Mouse (Mus musculus) liver, embryonic 14.5 days (tissue): ENCODE measurements at regions not wholly inside any gene's neighbourhood (a gene's known extent, or its start where the extent isn't known, plus 50 kb on each side); places are given as distances from the start of the nearest gene placed in this dataset.

Experiments
- ATAC-seq: fragments of 200-750 bp; cut with Nextera tagmentation; 2 replicates; pipeline ENCODE4 v1.8.0; 2017; ENCODE audit warnings: moderate number of reproducible peaks, mild to moderate bottlenecking, moderate library complexity; ENCODE audit not compliant: insufficient read depth
- DNase-seq, 3 experiments: peaks; one replicate each; pipeline ENCODE4 v3.0.0-alpha.2; 2012 to 2013; ENCODE audit warnings: low read depth in 3 of 3, low spot score in 3 of 3
- H3K27ac ChIP-seq: fragments of 300-500 bp; sonication (generic); 2 replicates; pipeline ENCODE4 v1.5.1; 2014; ENCODE audit warnings: moderate library complexity, mild to moderate bottlenecking, control low read depth, inconsistent platforms
- H3K27me3 ChIP-seq: fragments of 300-500 bp; sonication (generic); 2 replicates; pipeline ENCODE4 v1.6.1; 2014; ENCODE audit warnings: mild to moderate bottlenecking, low read length, moderate library complexity; ENCODE audit not compliant: control insufficient read depth, insufficient read depth
- H3K36me3 ChIP-seq: fragments of 300-500 bp; sonication (generic); replicated peaks from 2 replicates; pipeline ENCODE4 v1.6.1; 2014; ENCODE audit warnings: low read depth; ENCODE audit not compliant: control insufficient read depth, insufficient read depth
- H3K4me1 ChIP-seq, 2 experiments: fragments of 200-500 bp in 1 of 2; fragments of 300-500 bp in 1 of 2; sonication (generic) in 1 of 2; replicated peaks; 2 replicates each; pipeline ENCODE4 v1.6.1; 2012 to 2014; ENCODE audit warnings: antibody characterized with exemption in 1 of 2, inconsistent platforms in 1 of 2, low read length in 1 of 2; ENCODE audit not compliant: control insufficient read depth in 2 of 2, insufficient read depth in 2 of 2
- H3K4me2 ChIP-seq: fragments of 300-500 bp; sonication (generic); 2 replicates; pipeline ENCODE4 v1.6.1; 2014; ENCODE audit warnings: low read depth, mild to moderate bottlenecking, control low read depth, moderate library complexity
- H3K4me3 ChIP-seq, 2 experiments: fragments of 200-500 bp in 1 of 2; fragments of 300-500 bp in 1 of 2; sonication (generic) in 1 of 2; 2 replicates each; pipeline ENCODE4 v1.5.1; 2012 to 2014; ENCODE audit warnings: low read depth in 2 of 2, low read length in 2 of 2, mild to moderate bottlenecking in 2 of 2, control low read depth in 1 of 2, inconsistent platforms in 1 of 2, moderate library complexity in 1 of 2; ENCODE audit not compliant: insufficient read depth in 1 of 2
- H3K9ac ChIP-seq: fragments of 300-500 bp; sonication (generic); replicated peaks from 2 replicates; pipeline ENCODE4 v1.6.1; 2014; ENCODE audit warnings: mild to moderate bottlenecking, control low read depth, moderate library complexity
- H3K9me3 ChIP-seq: fragments of 300-500 bp; sonication (generic); 2 replicates; pipeline ENCODE4 v1.6.1; 2016; ENCODE audit warnings: low read length, mixed read lengths; ENCODE audit not compliant: control insufficient read depth
- CTCF ChIP-seq: IDR thresholded peaks from 2 replicates; pipeline ENCODE4 v1.5.1; 2016; ENCODE audit warnings: antibody characterized with exemption, low read depth, control low read depth
- EP300 ChIP-seq: IDR thresholded peaks from 2 replicates; pipeline ENCODE4 v1.6.1; 2016; ENCODE audit warnings: antibody characterized with exemption, low read depth
- WGBS: fragments of 180-500 bp; shearing (Covaris S2); extraction: QIAGEN DNeasy Blood & Tissue Kit; methylation state at CpG from one replicate; pipeline ENCODE4 v1.1.7; 2014; ENCODE audit not compliant: insufficient replicate concordance; 5-methylcytosine and 5-hydroxymethylcytosine counted together

GRCm38 (mm10) chr9:86170756-86171155 lies 294.0 kb downstream of the Ube2cbp start:
- no peaks in the 10 kb centered on the region for H3K27me3 ChIP-seq
- H3K4me2 ChIP-seq = no peak overlapping the region
- H3K4me1 ChIP-seq = no peaks in the 10 kb centered on the region
- TF ChIP-seq EP300 = no peak
- TF ChIP-seq CTCF = no peak
- DNase-seq (no peak), ATAC-seq (no peak)
- no peak overlapping the region for H3K27ac ChIP-seq
- 45% methylated on average over 2 of the region's 2 CpGs for WGBS
- H3K9me3 ChIP-seq = no peaks in the 10 kb centered on the region
- H3K4me3 ChIP-seq = no peak overlapping the region
- H3K9ac ChIP-seq = no peak overlapping the region
- no peaks in the 10 kb centered on the region for H3K36me3 ChIP-seq

GRCm38 (mm10) chr9:86186751-86187747 lies 277.7 kb downstream of the Ube2cbp start:
- no peak overlapping the region for H3K9ac ChIP-seq
- H3K27ac ChIP-seq = no peak overlapping the region
- no peak for ATAC-seq
- DNase-seq = no peak
- H3K36me3 ChIP-seq = no peaks in the 10 kb centered on the region
- TF ChIP-seq CTCF = no peak
- no peak for TF ChIP-seq EP300
- H3K4me3 ChIP-seq = no peak overlapping the region
- 55% methylated on average over 11 of the region's 11 CpGs for WGBS
- no peaks in the 10 kb centered on the region for H3K27me3 ChIP-seq
- no peaks in the 10 kb centered on the region for H3K9me3 ChIP-seq
- H3K4me1 ChIP-seq = no peaks in the 10 kb centered on the region
- H3K4me2 ChIP-seq = no peak overlapping the region

GRCm38 (mm10) chr9:86188873-86189272 lies 275.9 kb downstream of the Ube2cbp start:
- no peak for DNase-seq
- no peak for ATAC-seq
- H3K9me3 ChIP-seq = no peaks in the 10 kb centered on the region
- TF ChIP-seq EP300 (no peak), CTCF (no peak)
- no peaks in the 10 kb centered on the region for H3K27me3 ChIP-seq
- no peak overlapping the region for H3K9ac ChIP-seq
- no peaks in the 10 kb centered on the region for H3K4me1 ChIP-seq
- no peak overlapping the region for H3K27ac ChIP-seq
- no peak overlapping the region for H3K4me2 ChIP-seq
- WGBS = 36% methylated on average over 2 of the region's 2 CpGs
- H3K4me3 ChIP-seq = no peak overlapping the region
- no peaks in the 10 kb centered on the region for H3K36me3 ChIP-seq

GRCm38 (mm10) chr9:86205041-86205440 lies 259.7 kb downstream of the Ube2cbp start:
- Histone ChIP-seq H3K36me3 (no peaks in the 10 kb centered on the region), H3K9me3 (no peaks in the 10 kb centered on the region), H3K27ac (no peak overlapping the region), H3K27me3 (no peaks in the 10 kb centered on the region), H3K4me3 (no peak overlapping the region), H3K4me2 (no peak overlapping the region), H3K9ac (no peak overlapping the region), H3K4me1 (no peaks in the 10 kb centered on the region)
- ATAC-seq (no peak), DNase-seq (no peak)
- WGBS = 56% methylated on average over 3 of the region's 3 CpGs
- TF ChIP-seq EP300 (no peak), CTCF (no peak)

GRCm38 (mm10) chr9:86208334-86208925 lies 256.3 kb downstream of the Ube2cbp start:
- no peak overlapping the region for H3K4me3 ChIP-seq
- no peak overlapping the region for H3K27ac ChIP-seq
- no peaks in the 10 kb centered on the region for H3K36me3 ChIP-seq
- H3K27me3 ChIP-seq = no peaks in the 10 kb centered on the region
- no peaks in the 10 kb centered on the region for H3K4me1 ChIP-seq
- TF ChIP-seq CTCF (no peak), EP300 (no peak)
- 60% methylated on average over 5 of the region's 5 CpGs for WGBS
- ATAC-seq = no peak
- H3K9ac ChIP-seq = no peak overlapping the region
- no peaks in the 10 kb centered on the region for H3K9me3 ChIP-seq
- no peak overlapping the region for H3K4me2 ChIP-seq
- DNase-seq = no peak
